Mouse (Mus musculus) embryonic facial prominence, embryonic 12.5 days (tissue): ENCODE measurements at regions not wholly inside any gene's neighbourhood (a gene's known extent, or its start where the extent isn't known, plus 50 kb on each side); places are given as distances from the start of the nearest gene placed in this dataset.

Experiments used
- ATAC-seq: fragments of 200-750 bp; cut with Nextera tagmentation; 2 replicates; pipeline ENCODE4 v1.8.0; 2017; ENCODE audit not compliant: insufficient number of reproducible peaks, insufficient read depth, low FRiP score, low TSS enrichment
- H3K27ac ChIP-seq: fragments of 300-500 bp; sonication (generic); 2 replicates; pipeline ENCODE4 v1.5.1; 2016; ENCODE audit warnings: mild to moderate bottlenecking
- H3K27me3 ChIP-seq: fragments of 300-500 bp; sonication (generic); 2 replicates; pipeline ENCODE4 v1.6.1; 2016; ENCODE audit warnings: mild to moderate bottlenecking, moderate library complexity
- H3K36me3 ChIP-seq: fragments of 300-500 bp; sonication (generic); 2 replicates; pipeline ENCODE4 v1.6.1; 2016; ENCODE audit warnings: mild to moderate bottlenecking
- H3K4me1 ChIP-seq: fragments of 300-500 bp; sonication (generic); 2 replicates; pipeline ENCODE4 v1.6.1; 2016
- H3K4me2 ChIP-seq: fragments of 300-500 bp; sonication (generic); replicated peaks from 2 replicates; pipeline ENCODE4 v1.6.1; 2016; ENCODE audit warnings: mild to moderate bottlenecking, moderate library complexity
- H3K4me3 ChIP-seq: fragments of 300-500 bp; sonication (generic); 2 replicates; pipeline ENCODE4 v1.5.1; 2016; ENCODE audit warnings: mild to moderate bottlenecking
- H3K9ac ChIP-seq: fragments of 300-500 bp; sonication (generic); 2 replicates; pipeline ENCODE4 v1.6.1; 2016; ENCODE audit warnings: mild to moderate bottlenecking, moderate library complexity
- H3K9me3 ChIP-seq: fragments of 300-500 bp; sonication (generic); 2 replicates; pipeline ENCODE4 v1.6.1; 2016; ENCODE audit warnings: mild to moderate bottlenecking, moderate library complexity
- WGBS: fragments of 180-500 bp; shearing (Covaris S2); methylation state at CpG from one replicate; pipeline ENCODE4 v1.1.7; 2016; 5-methylcytosine and 5-hydroxymethylcytosine counted together

GRCm38 (mm10) chr4:150715051-150715450 lies 63.1 kb upstream of the Slc45a1 start:
- no peak overlapping the region for H3K4me3 ChIP-seq
- 91% methylated on average over 2 of the region's 2 CpGs for WGBS
- H3K4me2 ChIP-seq = no peak overlapping the region
- no peaks in the 10 kb centered on the region for H3K9me3 ChIP-seq
- H3K9ac ChIP-seq = no peak overlapping the region
- no peak overlapping the region for H3K27ac ChIP-seq
- no peak for ATAC-seq
- H3K27me3 ChIP-seq = no peaks in the 10 kb centered on the region
- H3K4me1 ChIP-seq = peaks cover 7% of the 10 kb centered on the region; the same call in 1 of the 2 replicates
- no peaks in the 10 kb centered on the region for H3K36me3 ChIP-seq

GRCm38 (mm10) chr4:150713291-150713690 lies 61.3 kb upstream of the Slc45a1 start:
- H3K36me3 ChIP-seq = no peaks in the 10 kb centered on the region
- no peak overlapping the region for H3K4me2 ChIP-seq
- no peaks in the 10 kb centered on the region for H3K27me3 ChIP-seq
- WGBS = 37% methylated on average over 5 of the region's 5 CpGs
- H3K4me1 ChIP-seq = peaks cover 6% of the 10 kb centered on the region
- H3K9me3 ChIP-seq = no peaks in the 10 kb centered on the region
- no peak overlapping the region for H3K9ac ChIP-seq
- no peak overlapping the region; the same call in 1 of the 2 replicates for H3K27ac ChIP-seq
- H3K4me3 ChIP-seq = no peak overlapping the region
- ATAC-seq = no peak

- Histone ChIP-seq H3K9ac (no peak overlapping the region), H3K4me3 (no peak overlapping the region), H3K4me1 (peaks cover 6% of the 10 kb centered on the region), H3K36me3 (no peaks in the 10 kb centered on the region), H3K4me2 (no peak overlapping the region), H3K27me3 (no peaks in the 10 kb centered on the region), H3K9me3 (no peaks in the 10 kb centered on the region), H3K27ac (peak overlapping the region; percentile 36; the same call in 1 of the 2 replicates)
- ATAC-seq = no peak
- 58% methylated on average over 10 of the region's 10 CpGs for WGBS
Observed at GRCm38 (mm10) chr4:150712856-150713255, 60.9 kb upstream of the Slc45a1 start.

DNA sequence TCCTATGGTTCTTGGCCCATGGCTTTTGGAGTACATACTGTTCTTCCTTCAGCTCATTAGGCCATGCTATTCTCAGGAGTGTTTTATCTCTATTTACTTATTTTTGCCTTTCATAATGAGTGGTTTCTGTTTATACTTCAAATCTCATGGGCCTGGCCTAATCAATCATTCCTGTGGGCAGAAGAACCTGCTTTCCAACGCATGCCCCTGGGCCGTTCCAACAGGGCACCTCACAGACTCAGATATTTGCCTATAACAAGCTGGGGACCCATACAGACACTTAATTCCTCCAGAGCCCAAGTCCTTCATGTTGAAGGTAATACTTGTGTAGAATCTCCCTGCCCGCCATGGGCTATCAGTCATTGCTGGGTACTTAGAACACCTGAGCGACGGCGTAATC lies 59.7 kb upstream of the Slc45a1 start:
- Histone ChIP-seq H3K4me3 (no peak overlapping the region), H3K36me3 (no peaks in the 10 kb centered on the region), H3K27me3 (no peaks in the 10 kb centered on the region), H3K9me3 (no peaks in the 10 kb centered on the region), H3K9ac (no peak overlapping the region), H3K27ac (no peak overlapping the region), H3K4me1 (peaks cover 6% of the 10 kb centered on the region), H3K4me2 (no peak overlapping the region)
- no peak for ATAC-seq
- whole genome bisulfite sequencing = 93% methylated on average over 6 of the region's 6 CpGs

GRCm38 (mm10) chr4:150709391-150710130 lies 57.6 kb upstream of the Slc45a1 start:
- H3K27me3 ChIP-seq = no peaks in the 10 kb centered on the region
- no peaks in the 10 kb centered on the region for H3K36me3 ChIP-seq
- H3K4me3 ChIP-seq = no peak overlapping the region
- no peak overlapping the region for H3K27ac ChIP-seq
- ATAC-seq = no peak
- 38% methylated on average over 11 of the region's 11 CpGs for WGBS
- H3K9me3 ChIP-seq = no peaks in the 10 kb centered on the region
- no peak overlapping the region for H3K9ac ChIP-seq
- peaks cover 6% of the 10 kb centered on the region for H3K4me1 ChIP-seq
- H3K4me2 ChIP-seq = no peak overlapping the region

DNA sequence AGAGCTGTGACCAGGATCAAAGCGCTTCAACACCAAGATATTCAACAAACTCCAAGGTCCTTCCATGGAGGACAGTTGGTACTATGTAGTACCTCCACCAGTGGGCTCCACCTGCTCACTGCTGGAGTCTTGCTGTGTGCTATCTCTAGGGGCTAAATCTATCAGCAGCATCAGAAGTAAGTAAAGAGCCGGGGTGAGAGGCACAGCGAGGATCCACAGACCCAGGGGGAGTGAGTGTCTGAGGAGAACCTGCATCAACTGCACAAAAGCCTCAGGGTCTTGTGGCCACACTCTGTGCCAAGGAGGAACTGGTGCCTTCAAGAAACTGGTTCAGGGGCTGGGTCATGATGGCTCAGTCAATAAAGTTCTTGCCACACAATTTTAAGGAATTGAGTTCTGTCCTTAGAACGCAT lies 56.6 kb upstream of the Slc45a1 start:
- Histone ChIP-seq H3K4me3 (no peak overlapping the region), H3K4me1 (peaks cover 6% of the 10 kb centered on the region), H3K27me3 (no peaks in the 10 kb centered on the region), H3K4me2 (no peak overlapping the region), H3K27ac (no peak overlapping the region), H3K9me3 (no peaks in the 10 kb centered on the region), H3K36me3 (no peaks in the 10 kb centered on the region), H3K9ac (no peak overlapping the region; the same call in 1 of the 2 replicates)
- no peak for ATAC-seq
- 73% methylated on average over 4 of the region's 4 CpGs for WGBS

DNA sequence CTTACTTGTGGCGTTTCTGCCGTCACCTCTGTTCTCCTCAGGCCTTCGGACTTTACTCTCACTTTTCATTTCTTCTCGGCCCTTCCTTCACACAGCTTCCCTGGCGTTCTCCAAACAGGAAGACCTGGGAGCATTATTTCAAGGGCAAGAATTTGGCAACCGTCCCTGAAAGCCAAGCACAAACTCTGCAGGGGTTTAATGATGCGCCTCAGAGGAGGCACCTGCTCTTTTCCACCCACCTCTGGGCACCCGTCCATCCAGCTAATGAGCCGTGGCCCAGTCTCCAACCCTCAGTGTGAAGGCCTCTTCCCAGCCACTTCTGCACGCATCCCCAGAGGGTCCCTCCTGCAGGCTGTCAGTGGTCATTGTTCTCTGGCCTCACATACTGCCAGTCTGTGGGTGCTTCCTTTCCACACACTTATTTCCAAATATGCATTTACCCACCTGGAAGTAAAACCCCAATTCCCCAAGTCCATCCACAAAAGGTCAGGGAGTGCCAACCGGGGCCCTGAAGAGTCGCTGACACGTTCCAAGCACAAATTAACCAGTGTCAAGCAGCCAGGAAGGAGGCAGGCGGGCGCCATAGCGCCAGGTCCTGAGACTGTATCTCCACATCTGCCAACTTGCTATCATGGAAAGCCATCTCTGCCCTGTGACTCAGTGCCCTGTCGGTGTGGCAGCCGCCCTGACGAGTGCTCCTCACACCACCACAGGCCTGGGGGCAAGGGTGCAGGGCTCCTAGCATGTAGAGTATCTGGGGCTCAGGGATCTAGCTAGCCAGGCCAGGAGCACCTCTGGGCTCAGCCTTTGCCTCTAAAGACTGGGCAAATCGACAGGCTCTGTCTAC lies 56.0 kb upstream of the Slc45a1 start:
- Histone ChIP-seq H3K36me3 (no peaks in the 10 kb centered on the region), H3K27me3 (no peaks in the 10 kb centered on the region), H3K9ac (no peak overlapping the region), H3K9me3 (0 out of 2 replicates have a peak, but pooled peaks cover 3% of the 10 kb centered on the region), H3K4me1 (peaks cover 6% of the 10 kb centered on the region), H3K27ac (no peak overlapping the region), H3K4me2 (no peak overlapping the region), H3K4me3 (no peak overlapping the region)
- ATAC-seq = no peak
- 73% methylated on average over 20 of the region's 20 CpGs for WGBS

- 73% methylated on average over 19 of the region's 19 CpGs for WGBS
- Histone ChIP-seq H3K4me1 (peaks cover 6% of the 10 kb centered on the region), H3K27ac (no peak overlapping the region), H3K9ac (no peak overlapping the region), H3K4me2 (no peak overlapping the region), H3K27me3 (no peaks in the 10 kb centered on the region), H3K36me3 (no peaks in the 10 kb centered on the region), H3K9me3 (0 out of 2 replicates have a peak, but pooled peaks cover 3% of the 10 kb centered on the region), H3K4me3 (no peak overlapping the region)
- no peak for ATAC-seq
Observed at GRCm38 (mm10) chr4:150706793-150707724, 55.1 kb upstream of the Slc45a1 start.

DNA sequence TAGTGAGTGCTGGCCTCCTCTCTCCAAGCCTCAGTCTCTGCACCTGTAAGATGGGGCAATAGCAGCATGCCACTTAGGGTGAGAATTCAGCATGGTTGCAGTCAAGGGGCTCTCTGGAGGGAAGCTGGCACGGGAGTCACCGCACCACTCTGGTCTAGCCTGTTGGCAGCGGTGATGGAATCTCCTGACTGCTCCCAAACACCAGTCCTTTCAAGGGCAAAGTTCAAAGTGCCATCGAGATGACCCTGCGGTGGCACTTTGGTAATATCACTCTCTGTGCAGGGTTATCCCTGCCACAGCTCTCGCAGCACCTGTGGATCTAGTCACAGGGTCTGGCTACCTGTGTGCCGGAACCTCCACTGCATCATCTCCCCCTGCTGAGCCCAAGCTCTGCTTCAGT lies 54.3 kb upstream of the Slc45a1 start:
- Histone ChIP-seq H3K36me3 (no peaks in the 10 kb centered on the region), H3K27me3 (no peaks in the 10 kb centered on the region), H3K4me1 (peaks cover 6% of the 10 kb centered on the region), H3K4me3 (no peak overlapping the region), H3K4me2 (no peak overlapping the region), H3K27ac (no peak overlapping the region), H3K9ac (no peak overlapping the region), H3K9me3 (0 out of 2 replicates have a peak, but pooled peaks cover 3% of the 10 kb centered on the region)
- ATAC-seq = no peak
- WGBS = 94% methylated on average over 7 of the region's 7 CpGs

DNA sequence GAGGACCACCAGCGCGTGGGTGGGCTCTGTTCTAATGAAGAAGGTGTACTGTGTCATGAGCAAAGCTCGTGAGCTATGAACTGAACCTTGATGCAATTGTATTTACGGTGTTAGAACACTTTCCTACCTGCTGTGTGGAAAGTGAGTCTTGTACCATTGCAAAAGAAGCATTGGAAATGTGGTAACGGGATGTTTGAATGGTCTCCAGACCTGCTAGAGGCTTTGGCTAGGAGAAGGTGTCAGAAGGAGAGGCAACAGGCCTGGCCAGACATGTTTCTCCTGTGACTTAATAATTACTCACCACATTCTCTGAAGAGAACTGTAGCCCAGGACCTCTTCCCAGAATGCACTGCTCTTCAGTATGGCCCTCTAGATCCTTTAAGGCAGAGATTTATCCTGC lies 51.3 kb upstream of the Slc45a1 start:
- no peak for ATAC-seq
- no peaks in the 10 kb centered on the region for H3K27me3 ChIP-seq
- no peak overlapping the region for H3K4me3 ChIP-seq
- H3K4me2 ChIP-seq = no peak overlapping the region
- H3K9ac ChIP-seq = no peak overlapping the region
- H3K36me3 ChIP-seq = no peaks in the 10 kb centered on the region
- 91% methylated on average over 5 of the region's 5 CpGs for WGBS
- H3K9me3 ChIP-seq = 0 out of 2 replicates have a peak, but pooled peaks cover 3% of the 10 kb centered on the region
- H3K4me1 ChIP-seq = no peaks in the 10 kb centered on the region; the same call in none of the 2 replicates
- no peak overlapping the region for H3K27ac ChIP-seq
